Mouse (Mus musculus): Measurements from ENCODE around the gene Mib2.
A peak's percentile ranks its signal among the peaks of the same experiment; 100 is the strongest.
"Not testable (repeated sequence)": the region's sequence is repeated elsewhere in the genome, so short reads cannot be mapped to it uniquely, and the experiment has no call there.

Mib2 gene

DNA sequence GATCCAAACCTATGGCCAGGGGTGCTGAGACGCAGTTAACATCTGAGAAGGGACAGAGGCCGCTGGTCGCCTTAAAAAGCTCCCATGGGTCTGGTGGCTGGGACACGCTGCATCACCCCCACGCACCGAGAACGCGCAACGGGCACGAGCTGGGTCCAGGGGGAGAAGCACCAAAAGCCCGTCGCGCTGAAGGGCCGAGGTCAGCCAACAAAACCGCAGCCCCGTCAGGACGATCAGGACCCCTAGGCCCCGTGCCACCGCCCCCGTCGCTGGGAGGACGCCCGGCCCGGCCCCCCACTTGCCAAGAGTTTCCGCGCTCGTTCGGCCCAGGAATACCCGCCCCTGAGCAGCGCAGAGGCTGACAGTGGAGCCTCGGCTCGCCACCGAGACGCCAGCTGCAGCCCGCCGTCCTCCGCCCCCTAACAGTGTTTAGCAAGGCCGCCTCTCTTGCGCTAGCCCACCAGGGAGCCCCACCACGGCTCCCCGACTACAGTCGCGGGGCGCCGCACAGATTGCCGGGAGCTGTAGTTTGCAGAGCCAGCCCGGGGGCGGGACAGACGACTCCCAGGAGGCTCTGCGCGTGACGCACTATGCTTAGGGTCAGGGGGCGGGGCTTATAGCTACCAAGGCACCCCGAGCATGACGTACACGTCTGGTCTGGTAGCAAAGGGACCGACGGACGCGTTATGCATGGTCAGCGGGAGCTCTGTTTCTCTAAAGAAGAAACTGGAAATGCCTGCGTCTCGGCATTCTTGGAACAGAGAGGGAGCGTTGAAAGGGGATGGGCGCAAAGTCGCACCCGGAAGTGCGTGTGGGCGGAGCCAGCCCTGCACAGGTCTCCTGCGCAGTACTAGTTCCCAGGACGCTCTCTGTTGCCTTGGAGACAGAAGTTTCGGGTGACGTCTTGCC lies at the start of gene Mib2:
TSS of gene Mib2 (minus strand) at position 510 of the 909 bp plus-strand sequence.
- peak; percentile 94 for DNase-seq (ENCODE audit: low read depth, low spot score)

- DNase-seq (ENCODE audit: low read depth, low spot score), result no peak
Measured at GRCm38 (mm10) chr4:155710521-155711252, 41.7 kb upstream of the Mib2 start.

DNA sequence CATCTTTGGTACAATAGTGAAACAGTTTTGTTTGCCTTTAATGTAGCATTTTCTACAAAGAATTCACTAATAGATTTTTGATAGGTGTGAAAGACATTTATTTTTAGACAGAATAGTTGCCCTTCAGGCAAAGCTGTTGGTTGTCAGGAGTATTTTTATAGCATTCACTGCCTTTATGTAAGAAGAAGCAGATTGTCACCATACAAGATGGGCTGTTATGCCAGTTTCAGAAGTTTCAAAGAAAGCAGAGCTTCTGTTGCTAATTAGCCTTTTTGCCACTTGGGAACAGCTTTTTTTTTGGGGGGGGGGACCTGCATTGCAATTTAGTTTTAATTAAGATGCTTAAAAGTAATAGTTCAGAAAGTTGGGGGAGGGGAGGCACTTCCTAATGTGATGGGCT lies 40.0 kb upstream of the Mib2 start:
- DNase-seq (ENCODE audit: low read depth, low spot score), result no peak

- no peak for DNase-seq (ENCODE audit: low read depth, low spot score)
Measured at GRCm38 (mm10) chr4:155708582-155708981, 39.6 kb upstream of the Mib2 start.

GRCm38 (mm10) chr4:155705592-155705929 lies 36.6 kb upstream of the Mib2 start:
- no peak for DNase-seq (ENCODE audit: low read depth, low spot score)

- DNase-seq (ENCODE audit: low read depth, low spot score), result peak; percentile 91
Measured at GRCm38 (mm10) chr4:155704721-155705591, 36.0 kb upstream of the Mib2 start, which contains the start of gene Ssu72. Ssu72 (plus strand) TSS chr4:155704800.

DNA sequence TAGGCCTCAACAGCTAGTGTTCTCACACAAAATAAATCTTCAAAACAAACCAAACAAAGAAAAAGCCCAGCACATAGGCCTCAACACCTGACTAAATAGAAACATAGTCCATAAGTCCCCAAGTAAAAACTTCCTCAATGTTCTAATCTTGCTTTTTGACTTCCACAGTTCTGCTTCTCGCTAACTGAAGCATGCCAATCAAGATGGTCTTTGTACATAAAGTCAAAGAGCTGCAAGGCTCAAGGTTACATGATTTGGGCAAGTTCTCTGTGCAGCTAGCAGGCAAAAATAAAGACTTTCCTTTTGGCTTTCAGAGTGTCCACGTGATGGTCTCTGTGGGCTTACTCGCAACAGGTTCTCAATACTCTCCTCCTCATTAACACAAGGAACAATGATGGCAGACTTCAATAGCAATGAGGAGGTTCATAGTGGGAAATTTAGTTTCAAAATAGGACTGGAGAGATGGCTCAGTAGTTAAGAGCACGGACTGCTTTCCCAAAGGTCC lies 34.5 kb upstream of the Mib2 start:
- no peak for DNase-seq (ENCODE audit: low read depth, low spot score)

GRCm38 (mm10) chr4:155700425-155700824 lies 31.4 kb upstream of the Mib2 start:
- no peak for DNase-seq (ENCODE audit: low read depth, low spot score)

- DNase-seq (ENCODE audit: low read depth, low spot score), result no peak
Measured at GRCm38 (mm10) chr4:155696261-155697255, 27.6 kb upstream of the Mib2 start.

DNA sequence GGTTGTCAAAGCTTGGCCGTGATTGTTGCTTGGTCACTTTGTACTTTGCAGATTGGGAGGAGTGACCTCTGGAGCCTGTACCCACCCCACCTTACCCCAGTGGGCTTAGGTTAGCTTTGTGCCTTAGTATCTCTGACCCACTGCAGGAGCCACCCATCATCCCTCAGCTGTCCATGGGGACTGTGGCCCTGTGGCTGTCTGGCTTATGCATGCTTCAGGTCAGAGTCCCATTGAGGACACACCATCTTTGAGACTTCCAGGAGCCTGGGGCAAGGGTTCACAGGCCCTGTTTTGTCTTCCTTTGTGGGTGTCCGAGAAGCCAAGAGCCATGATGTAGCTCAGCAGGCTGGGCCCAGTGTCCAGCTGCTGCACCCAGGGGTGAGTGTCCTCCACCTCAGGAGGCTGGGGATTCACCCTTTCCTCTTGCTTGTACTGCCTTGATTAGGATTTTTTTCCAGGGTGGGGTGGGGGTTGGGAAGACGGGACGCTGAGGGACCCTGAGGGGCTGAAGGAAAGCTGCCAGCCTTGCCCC lies 26.6 kb upstream of the Mib2 start:
- no peak for DNase-seq (ENCODE audit: low read depth, low spot score)

GRCm38 (mm10) chr4:155694482-155695401 lies 25.7 kb upstream of the Mib2 start:
- peak; percentile 57 for DNase-seq (ENCODE audit: low read depth, low spot score)

GRCm38 (mm10) chr4:155694111-155694481 lies 25.1 kb upstream of the Mib2 start, which contains the start of gene Fndc10:
Fndc10 (plus strand) TSS chr4:155694342.
- no peak for DNase-seq (ENCODE audit: low read depth, low spot score)

- DNase-seq (ENCODE audit: low read depth, low spot score), result no peak
Measured at GRCm38 (mm10) chr4:155692421-155692820, 23.4 kb upstream of the Mib2 start.

- no peak for DNase-seq (ENCODE audit: low read depth, low spot score)
Measured at GRCm38 (mm10) chr4:155690571-155691375, 21.8 kb upstream of the Mib2 start.

GRCm38 (mm10) chr4:155687764-155688163 lies 18.8 kb upstream of the Mib2 start:
- not testable (repeated sequence) for DNase-seq (ENCODE audit: low read depth, low spot score)

DNA sequence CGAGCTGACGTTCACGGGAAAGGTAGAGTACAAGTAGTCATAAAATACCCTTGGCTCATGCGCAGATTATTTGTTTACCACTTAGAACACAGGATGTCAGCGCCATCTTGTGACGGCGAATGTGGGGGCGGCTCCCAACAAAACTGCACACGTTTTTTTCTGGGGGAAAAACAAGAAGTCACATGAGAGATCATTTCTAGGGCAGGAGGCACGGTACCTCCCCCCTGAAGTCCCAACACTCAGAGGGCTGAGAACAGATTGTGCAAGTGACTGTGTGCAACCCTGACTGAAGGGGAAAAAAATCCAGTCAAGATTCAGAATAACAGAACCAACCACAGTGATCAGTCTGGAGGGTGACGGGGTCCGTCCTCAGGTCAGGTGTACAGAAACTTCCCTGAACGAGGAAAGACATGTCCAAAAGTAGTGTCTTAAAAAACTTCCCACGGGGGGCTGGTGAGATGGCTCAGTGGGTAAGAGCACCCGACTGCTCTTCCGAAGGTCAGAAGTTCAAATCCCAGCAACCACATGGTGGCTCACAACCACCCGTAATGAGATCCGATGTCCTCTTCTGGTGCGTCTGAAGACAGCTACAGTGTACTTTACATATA lies 14.8 kb upstream of the Mib2 start:
- DNase-seq (ENCODE audit: low read depth, low spot score), result not testable (repeated sequence)

GRCm38 (mm10) chr4:155675991-155676390 lies 7.0 kb upstream of the Mib2 start:
- no peak for DNase-seq (ENCODE audit: low read depth, low spot score)

- DNase-seq (ENCODE audit: low read depth, low spot score), result no peak
Measured at GRCm38 (mm10) chr4:155672082-155672481, 3.1 kb upstream of the Mib2 start.
